In genomic region chr12:69197378-69198163, GRCm38 (mm10) we compare ENCODE assay signal across 8 mouse cellular contexts. TPM values are rescaled to one million over a fixed set of nuclear protein-coding genes. Genes with fewer than 3 reads are reported as not detected.
A peak's percentile ranks its signal among the peaks of the same experiment; 100 is the strongest.
DNase-seq lines count a peak whose midpoint lies in the region; ATAC-seq and TF ChIP-seq lines count a peak whose summit lies in the region.

No protein-coding gene starts in this region.

- H3K27ac ChIP-seq in cortical plate, adult 2 months (ENCODE audit: insufficient read depth, low read length), result peak overlapping the region; percentile 97
- peak overlapping the region; percentile 78 for H3K27ac ChIP-seq in intestine, embryonic 14.5 days (ENCODE audit: low read depth)
- H3K27ac ChIP-seq in limb, embryonic 15.5 days, result peak overlapping the region; percentile 92
- H3K27ac ChIP-seq in midbrain, embryonic 14.5 days (replicated peaks; ENCODE audit: low read depth, low read length), result peak overlapping the region; percentile 93

- DNase-seq in urinary bladder, adult 18-20 months (ENCODE audit: low spot score in 2 of 2), result peak; percentile 22 to 59
- DNase-seq in urinary bladder, postnatal 10 days (ENCODE audit: low spot score), result no peak
- DNase-seq in gastrocnemius, postnatal 4 days (ENCODE audit: low spot score in 2 of 2), result peak; percentile 53 to 73
- DNase-seq in intestine, embryonic 14.5 days (ENCODE audit: low spot score), result peak; percentile 85
- DNase-seq in midbrain, embryonic 14.5 days, result peak; percentile 62
- DNase-seq in spleen, adult 12 weeks (ENCODE audit: low spot score), result peak; percentile 67

- peak overlapping the region; percentile 86 for H3K4me2 ChIP-seq in intestine, embryonic 14.5 days (ENCODE audit: low read length)
- peak overlapping the region; percentile 94 for H3K4me2 ChIP-seq in limb, embryonic 15.5 days
- H3K4me2 ChIP-seq in midbrain, embryonic 14.5 days (ENCODE audit: low read length), result peak overlapping the region; percentile 95

- peak overlapping the region; percentile 96 for H3K4me3 ChIP-seq in cortical plate, adult 2 months (ENCODE audit: insufficient read depth, low read length)
- H3K4me3 ChIP-seq in intestine, embryonic 14.5 days (ENCODE audit: low read depth, low read length), result peak overlapping the region; percentile 98
- peak overlapping the region; percentile 71 for H3K4me3 ChIP-seq in limb, embryonic 15.5 days
- peak overlapping the region; percentile 95 for H3K4me3 ChIP-seq in midbrain, embryonic 14.5 days (replicated peaks; ENCODE audit: low read depth, low read length)

- no peak for TF ChIP-seq CTCF in cortical plate, adult 2 months (IDR thresholded peaks at IDR 0.05; ENCODE audit: extremely low read depth, insufficient read depth, low read length)

- no peaks in the 10 kb centered on the region for H3K9me3 ChIP-seq in intestine, embryonic 14.5 days (ENCODE audit: control insufficient read depth, low read length)
- no peaks in the 10 kb centered on the region for H3K9me3 ChIP-seq in limb, embryonic 15.5 days
- H3K9me3 ChIP-seq in midbrain, embryonic 14.5 days (ENCODE audit: control insufficient read depth, low read length), result no peaks in the 10 kb centered on the region

- H3K36me3 ChIP-seq in intestine, embryonic 14.5 days (ENCODE audit: control insufficient read depth, insufficient read depth, low read length), result peaks cover 30% of the 10 kb centered on the region
- H3K36me3 ChIP-seq in limb, embryonic 15.5 days, result peaks cover 27% of the 10 kb centered on the region
- H3K36me3 ChIP-seq in midbrain, embryonic 14.5 days (ENCODE audit: control insufficient read depth, insufficient read depth, low read length), result peaks cover 7% of the 10 kb centered on the region

- ATAC-seq in intestine, embryonic 14.5 days (replicated peaks; ENCODE audit: low FRiP score, low TSS enrichment, low read depth), result peak; percentile 68
- ATAC-seq in limb, embryonic 15.5 days (ENCODE audit: insufficient number of reproducible peaks, low FRiP score, low TSS enrichment, low read depth), result peak; percentile 69
- ATAC-seq in midbrain, embryonic 14.5 days (ENCODE audit: low FRiP score, low TSS enrichment), result peak; percentile 75

- peak overlapping the region; percentile 84 for H3K9ac ChIP-seq in intestine, embryonic 14.5 days (ENCODE audit: low read length)
- H3K9ac ChIP-seq in limb, embryonic 15.5 days, result peak overlapping the region; percentile 87
- H3K9ac ChIP-seq in midbrain, embryonic 14.5 days (replicated peaks; ENCODE audit: low read length), result peak overlapping the region; percentile 82

- no peaks in the 10 kb centered on the region for H3K27me3 ChIP-seq in intestine, embryonic 14.5 days (replicated peaks; ENCODE audit: control insufficient read depth, insufficient read depth, low read length)
- no peaks in the 10 kb centered on the region for H3K27me3 ChIP-seq in limb, embryonic 15.5 days
- H3K27me3 ChIP-seq in midbrain, embryonic 14.5 days (ENCODE audit: control insufficient read depth, insufficient read depth, low read length), result no peaks in the 10 kb centered on the region

- TF ChIP-seq POLR2A in cortical plate, adult 2 months (IDR thresholded peaks at IDR 0.05; ENCODE audit: extremely low read depth, insufficient read depth, low read length), result no peak

- H3K4me1 ChIP-seq in cortical plate, adult 2 months (ENCODE audit: control insufficient read depth, insufficient read depth, low read length), result no peaks in the 10 kb centered on the region; the same call in 1 of the 2 replicates
- H3K4me1 ChIP-seq in intestine, embryonic 14.5 days (replicated peaks; ENCODE audit: control insufficient read depth, insufficient read depth, low read length), result peaks cover 4% of the 10 kb centered on the region; the same call in 1 of the 2 replicates
- peaks cover 23% of the 10 kb centered on the region for H3K4me1 ChIP-seq in limb, embryonic 15.5 days
- peaks cover 21% of the 10 kb centered on the region for H3K4me1 ChIP-seq in midbrain, embryonic 14.5 days (ENCODE audit: control insufficient read depth, insufficient read depth, low read length)

- under 1% methylated on average over 91 of the region's 94 CpGs for WGBS in intestine, embryonic 14.5 days
- WGBS in limb, embryonic 15.5 days, result under 1% methylated on average over 94 of the region's 94 CpGs
- under 1% methylated on average over 94 of the region's 94 CpGs for WGBS in midbrain, embryonic 14.5 days

RNA-seq across cellular contexts. Expression of gene Dnaaf2, which starts 0.7 kb away (rescaled TPM):
- 2.2 and 3.1 TPM in 2 replicates for polyA plus RNA-seq in cortical plate, adult 2 months (2012; rRNA removed)
- 1 to 10 TPM; 1.4 to 1.7 TPM for total RNA-seq in gastrocnemius, postnatal 4 days (2021)
- polyA plus RNA-seq in intestine, embryonic 14.5 days (2014; fragmentation: Nextera tagmentation; extraction: Ambion mirVana), result 8.1 and 8.7 TPM in 2 replicates
- polyA plus RNA-seq in limb, embryonic 15.5 days (2015; fragmentation: Nextera tagmentation; extraction: Ambion mirVana), result 8.2 and 8.8 TPM in 2 replicates
- polyA plus RNA-seq in midbrain, embryonic 14.5 days (2014; fragmentation: Nextera tagmentation; extraction: Ambion mirVana), result 7.0 and 7.6 TPM in 2 replicates

RNA-seq across cellular contexts. Expression of gene Gm49383, which starts 0.7 kb away (rescaled TPM):
- polyA plus RNA-seq in cortical plate, adult 2 months (2012; rRNA removed), result 0.61 and 0.64 TPM in 2 replicates
- total RNA-seq in gastrocnemius, postnatal 4 days (2021), result 1 to 10 TPM; 5.2 to 6.2 TPM
- polyA plus RNA-seq in intestine, embryonic 14.5 days (2014; fragmentation: Nextera tagmentation; extraction: Ambion mirVana), result 27.5 and 32.5 TPM in 2 replicates
- polyA plus RNA-seq in limb, embryonic 15.5 days (2015; fragmentation: Nextera tagmentation; extraction: Ambion mirVana), result 28.2 and 30.7 TPM in 2 replicates
- 12.7 and 15.0 TPM in 2 replicates for polyA plus RNA-seq in midbrain, embryonic 14.5 days (2014; fragmentation: Nextera tagmentation; extraction: Ambion mirVana)

RNA-seq across cellular contexts. Expression of gene Gm49384, which starts 6.5 kb away (rescaled TPM):
- polyA plus RNA-seq in cortical plate, adult 2 months (2012; rRNA removed), result 1.1 and 3.1 TPM in 2 replicates
- 1 to 10 TPM; 5.3 to 6.2 TPM for total RNA-seq in gastrocnemius, postnatal 4 days (2021)
- 25.8 and 29.4 TPM in 2 replicates for polyA plus RNA-seq in intestine, embryonic 14.5 days (2014; fragmentation: Nextera tagmentation; extraction: Ambion mirVana)
- 24.2 and 24.4 TPM in 2 replicates for polyA plus RNA-seq in limb, embryonic 15.5 days (2015; fragmentation: Nextera tagmentation; extraction: Ambion mirVana)
- 11.7 and 13.8 TPM in 2 replicates for polyA plus RNA-seq in midbrain, embryonic 14.5 days (2014; fragmentation: Nextera tagmentation; extraction: Ambion mirVana)

RNA-seq across cellular contexts. Expression of gene Mgat2, which starts 13.6 kb away (rescaled TPM):
- 15.2 and 15.3 TPM in 2 replicates for polyA plus RNA-seq in cortical plate, adult 2 months (2012; rRNA removed)
- 10 to 100 TPM; 34.3 to 35.4 TPM for total RNA-seq in gastrocnemius, postnatal 4 days (2021)
- 41.5 and 49.4 TPM in 2 replicates for polyA plus RNA-seq in intestine, embryonic 14.5 days (2014; fragmentation: Nextera tagmentation; extraction: Ambion mirVana)
- 63.4 and 65.2 TPM in 2 replicates for polyA plus RNA-seq in limb, embryonic 15.5 days (2015; fragmentation: Nextera tagmentation; extraction: Ambion mirVana)
- 37.6 and 39.9 TPM in 2 replicates for polyA plus RNA-seq in midbrain, embryonic 14.5 days (2014; fragmentation: Nextera tagmentation; extraction: Ambion mirVana)

RNA-seq across cellular contexts. Expression of gene Rpl36al, which starts 13.7 kb away (rescaled TPM):
- polyA plus RNA-seq in cortical plate, adult 2 months (2012; rRNA removed), result 324 and 336 TPM in 2 replicates
- 100 to 1,000 TPM; 310 to 322 TPM for total RNA-seq in gastrocnemius, postnatal 4 days (2021)
- 678 and 785 TPM in 2 replicates for polyA plus RNA-seq in intestine, embryonic 14.5 days (2014; fragmentation: Nextera tagmentation; extraction: Ambion mirVana)
- 551 and 592 TPM in 2 replicates for polyA plus RNA-seq in limb, embryonic 15.5 days (2015; fragmentation: Nextera tagmentation; extraction: Ambion mirVana)
- polyA plus RNA-seq in midbrain, embryonic 14.5 days (2014; fragmentation: Nextera tagmentation; extraction: Ambion mirVana), result 340 and 383 TPM in 2 replicates
